Mouse (Mus musculus) liver, postnatal 0 days (tissue): ENCODE data around the gene Slc6a21.

ENCODE experiments used
- CTCF ChIP-seq: sonication (generic); IDR thresholded peaks from 2 replicates; pipeline ENCODE4 v1.5.1; 2016; ENCODE audit warnings: antibody characterized with exemption, low read depth
- EP300 ChIP-seq: IDR thresholded peaks from 2 replicates; pipeline ENCODE4 v1.6.1; 2016; ENCODE audit warnings: antibody characterized with exemption, low read depth, mild to moderate bottlenecking

GRCm38 (mm10) chr7:45315182-45315701 lies 37.9 kb downstream of the Slc6a21 start:
- TF ChIP-seq EP300 (no peak), CTCF (no peak)
